Mouse (Mus musculus) T-helper 17 cell (primary cell): ENCODE measurements around the gene Trpc2.

Experiments used
- in situ Hi-C, 2 experiments: fragments of 300-600 bp; cut with MboI, MseI; formaldehyde crosslinking; loops; 1 replicate in 1 of 2; 2 replicates in 1 of 2; pipeline ENCODE4 v1.15.1; 2025; ENCODE audit warnings: high pct_unique_total_duplicates in 2 of 2

Trpc2 gene

GRCm38 (mm10) chr7:102082816-102083215 is at the start of gene Trpc2:
Gene Trpc2, plus strand, starts transcription at chr7:102083116.
- in situ Hi-C loops: loop anchor here (5.0 kb wide), 3 partner anchors 36 to 421 kb away; partner anchors contain the start of gene Clpb (in 1 of the 2)

GRCm38 (mm10) chr7:102034904-102035303 is 48.0 kb upstream of the Trpc2 start:
- in situ Hi-C loops: no loop called here

- in situ Hi-C loops: no loop called here
Observed at GRCm38 (mm10) chr7:102035534-102035933, 47.4 kb upstream of the Trpc2 start.

- in situ Hi-C loops: no loop called here
Observed at GRCm38 (mm10) chr7:102037318-102037717, 45.6 kb upstream of the Trpc2 start.

GRCm38 (mm10) chr7:102042314-102042713 is 40.6 kb upstream of the Trpc2 start:
- in situ Hi-C loops: no loop called here

- in situ Hi-C loops: loop anchor here in 1 of 2 experiments (5.0 kb wide), 1 partner anchor 34 kb away; the partner anchor contains the start of gene Trpc2
Observed at GRCm38 (mm10) chr7:102048524-102048923, 34.4 kb upstream of the Trpc2 start.

- in situ Hi-C loops: loop anchor here in 1 of 2 experiments (10.0 kb wide), 1 partner anchor 397 kb away; the partner anchor contains the start of gene Clpb
Observed at GRCm38 (mm10) chr7:102061353-102061752, 21.6 kb upstream of the Trpc2 start.

- in situ Hi-C loops: loop anchor here in 1 of 2 experiments (10.0 kb wide), 1 partner anchor 397 kb away; the partner anchor contains the start of gene Clpb
Observed at GRCm38 (mm10) chr7:102062203-102062602, 20.7 kb upstream of the Trpc2 start.

- in situ Hi-C loops: loop anchor here in 1 of 2 experiments (10.0 kb wide), 1 partner anchor 399 kb away; the partner anchor contains the start of gene Clpb
Observed at GRCm38 (mm10) chr7:102063891-102064290, 19.0 kb upstream of the Trpc2 start.

- in situ Hi-C loops: loop anchor here in 1 of 2 experiments (10.0 kb wide), 1 partner anchor 400 kb away; the partner anchor contains the start of gene Clpb
Observed at GRCm38 (mm10) chr7:102064655-102065045, 18.3 kb upstream of the Trpc2 start.

GRCm38 (mm10) chr7:102065046-102065891 is 17.6 kb upstream of the Trpc2 start, which contains the start of the genes Rnf121, Xndc1 and Xntrpc:
Gene Rnf121, minus strand, starts transcription at chr7:102065469.
Gene Xndc1, plus strand, starts transcription at chr7:102065511.
Gene Xntrpc, plus strand, starts transcription at chr7:102065713.
- in situ Hi-C loops: loop anchor here in 1 of 2 experiments (10.0 kb wide), 1 partner anchor 400 kb away; the partner anchor contains the start of gene Clpb

- in situ Hi-C loops: loop anchor here in 1 of 2 experiments (10.0 kb wide), 1 partner anchor 402 kb away; the partner anchor contains the start of gene Clpb
Observed at GRCm38 (mm10) chr7:102066363-102066762, 16.6 kb upstream of the Trpc2 start.

- in situ Hi-C loops: no loop called here
Observed at GRCm38 (mm10) chr7:102076714-102077296, 6.1 kb upstream of the Trpc2 start.

- in situ Hi-C loops: no loop called here
Observed at GRCm38 (mm10) chr7:102078517-102078916, 4.4 kb upstream of the Trpc2 start.

- in situ Hi-C loops: loop anchor here (5.0 kb wide), 3 partner anchors 33 to 418 kb away; partner anchors contain the start of gene Clpb (in 1 of the 2)
Observed at GRCm38 (mm10) chr7:102080311-102080710, 2.6 kb upstream of the Trpc2 start.

- in situ Hi-C loops: loop anchor here (5.0 kb wide), 3 partner anchors 34 to 419 kb away; partner anchors contain the start of gene Clpb (in 1 of the 2)
Observed at GRCm38 (mm10) chr7:102081784-102082183, 1.1 kb upstream of the Trpc2 start.

- in situ Hi-C loops: loop anchor here (5.0 kb wide), 3 partner anchors 37 to 422 kb away; partner anchors contain the start of gene Clpb (in 1 of the 2)
Observed at GRCm38 (mm10) chr7:102084041-102084696, 1.3 kb downstream of the Trpc2 start.

- in situ Hi-C loops: no loop called here
Observed at GRCm38 (mm10) chr7:102087336-102087735, 4.4 kb downstream of the Trpc2 start.

- in situ Hi-C loops: loop anchor here in 1 of 2 experiments (10.0 kb wide), 1 partner anchor 715 kb away; no protein-coding TSS in a partner anchor
Observed at GRCm38 (mm10) chr7:102099760-102100661, 17.1 kb downstream of the Trpc2 start.

- in situ Hi-C loops: no loop called here
Observed at GRCm38 (mm10) chr7:102100868-102101267, 18.0 kb downstream of the Trpc2 start.
